ENCODE assay signal across 35 mouse cellular contexts in genomic region chr12:102108851-102109250, GRCm38 (mm10). TPM values are rescaled to one million over a fixed set of nuclear protein-coding genes. Genes with fewer than 3 reads are reported as not detected.
"Had no signal": no experiment of that assay in that cellular context is flagged by ENCODE, and none has a peak within 500 bp of the region (broad histone marks: within the 10 kb centered on the region; RNA-seq: fewer than 3 reads in every experiment).

No protein-coding gene starts in this region.

- H3K27me3 ChIP-seq: heart, embryonic 12.5 days; heart, embryonic 13.5 days; heart, embryonic 15.5 days; hindbrain, embryonic 12.5 days; hindbrain, embryonic 13.5 days; hindbrain, embryonic 15.5 days; intestine, embryonic 15.5 days; kidney, embryonic 15.5 days had no signal

- H3K4me1 ChIP-seq: heart, embryonic 12.5 days; kidney, embryonic 15.5 days had no signal

- DNase-seq: heart, postnatal 10 days; heart, postnatal 14 days; heart, postnatal 36 days; heart, postnatal 4 days; kidney, adult 11 months; kidney, adult 18-20 months; kidney, adult 2 months; kidney, adult 8-10 months; kidney, adult 9 months; kidney, postnatal 10 days; kidney, postnatal 14 days; kidney, postnatal 25 days; kidney, postnatal 36 days; kidney, postnatal 4 days; layer of hippocampus, adult 9-11 months; layer of hippocampus, postnatal 36 days had no signal

- H3K36me3 ChIP-seq: heart, embryonic 12.5 days; heart, embryonic 13.5 days; heart, embryonic 15.5 days; hindbrain, embryonic 10.5 days; hindbrain, embryonic 12.5 days; hindbrain, embryonic 13.5 days; hindbrain, embryonic 15.5 days; intestine, embryonic 15.5 days; kidney, embryonic 15.5 days had no signal

- ATAC-seq: hindbrain, embryonic 16.5 days; hindbrain, postnatal 0 days; inflammation-experienced regulatory T-cells, adult 6 months; intestine, embryonic 15.5 days; intestine, embryonic 16.5 days; intestine, postnatal 0 days had no signal

- H3K4me2 ChIP-seq: heart, embryonic 12.5 days; heart, embryonic 13.5 days; heart, embryonic 15.5 days; hindbrain, embryonic 12.5 days; hindbrain, embryonic 13.5 days; hindbrain, embryonic 14.5 days; hindbrain, embryonic 15.5 days; intestine, embryonic 15.5 days; kidney, embryonic 15.5 days had no signal

- H3K9me3 ChIP-seq: heart, embryonic 12.5 days; heart, embryonic 13.5 days; heart, embryonic 15.5 days; hindbrain, embryonic 10.5 days; hindbrain, embryonic 12.5 days; hindbrain, embryonic 13.5 days; hindbrain, embryonic 15.5 days; intestine, embryonic 15.5 days; kidney, embryonic 15.5 days had no signal

- H3K27ac ChIP-seq: heart, embryonic 13.5 days; heart, embryonic 15.5 days; hindbrain, embryonic 10.5 days; hindbrain, embryonic 12.5 days; hindbrain, embryonic 13.5 days; hindbrain, embryonic 14.5 days; hindbrain, embryonic 15.5 days; hindbrain, postnatal 0 days; intestine, embryonic 15.5 days; kidney, embryonic 15.5 days; kidney, postnatal 0 days; layer of hippocampus, adult 2 months; left cerebral cortex, adult 2 months had no signal

- H3K9ac ChIP-seq: heart, embryonic 12.5 days; heart, embryonic 13.5 days; heart, embryonic 15.5 days; hindbrain, embryonic 12.5 days; hindbrain, embryonic 13.5 days; hindbrain, embryonic 14.5 days; hindbrain, embryonic 15.5 days; intestine, embryonic 15.5 days; kidney, embryonic 15.5 days had no signal

- H3K4me3 ChIP-seq: heart, embryonic 12.5 days; heart, embryonic 13.5 days; heart, embryonic 15.5 days; hindbrain, embryonic 10.5 days; hindbrain, embryonic 12.5 days; hindbrain, embryonic 13.5 days; hindbrain, embryonic 15.5 days; intestine, embryonic 15.5 days; kidney, embryonic 15.5 days; layer of hippocampus, adult 2 months; left cerebral cortex, adult 2 months had no signal

RNA-seq across cellular contexts. Expression of gene Slc24a4, which starts 19.7 kb away (rescaled TPM):
- polyA plus RNA-seq: inflammation-experienced regulatory T-cells, adult 6 months; kidney, embryonic 14.5 days; kidney, postnatal 0 days had no signal
